Mouse (Mus musculus) cortical plate, adult 2 months (tissue): ENCODE results near the gene Cfi.

Experiments used
- CTCF ChIP-seq: fragments of 200-500 bp; IDR thresholded peaks from 2 replicates; pipeline ENCODE4 v1.5.1; 2011; ENCODE audit warnings: mild to moderate bottlenecking, control low read depth, low read length; ENCODE audit not compliant: insufficient read depth; ENCODE audit errors: extremely low read depth
- POLR2A ChIP-seq: fragments of 200-500 bp; IDR thresholded peaks from 2 replicates; pipeline ENCODE4 v1.6.1; 2011; ENCODE audit warnings: mild to moderate bottlenecking, low read length, control low read depth; ENCODE audit not compliant: insufficient read depth; ENCODE audit errors: extremely low read depth

- peak; percentile 55; the same call in 1 of the 2 replicates for TF ChIP-seq POLR2A
- no peak for TF ChIP-seq CTCF
Observed at GRCm38 (mm10) chr3:129831035-129831568, 4.6 kb upstream of the Cfi start, which contains the start of gene Gar1.
